Mouse (Mus musculus): Measurements from ENCODE around the gene Psors1c2.

GRCm38 (mm10) chr17:35554321-35554720, 21.3 kb downstream of the Psors1c2 start:
- TF ChIP-seq POLR2A (IDR thresholded peaks at IDR 0.05; ENCODE audit: low read depth, low read length) (no peak), CTCF (IDR thresholded peaks at IDR 0.05; ENCODE audit: extremely low read depth, insufficient read length, insufficient replicate concordance, low read depth, low read length) (no peak)
